Mouse (Mus musculus) ZHBTc4 (cell line): ENCODE results near the gene Gm20708.

Experiments used
- DNase-seq: peaks from one replicate; pipeline ENCODE4 v3.0.0-alpha.2; 2011; ENCODE audit warnings: low read depth, low spot score

Gm20708 gene

GRCm38 (mm10) chr11:117888853-117889822 lies 79.7 kb downstream of the Gm20708 start:
- DNase-seq = peak; percentile 90
